Mouse (Mus musculus) c-Kit-negative CD71-positive TER-119-positive erythroid progenitor cells, embryonic 14.5 days (primary cell): ENCODE measurements around the gene Nhsl1.

Source experiments
- DNase-seq: peaks from one replicate; pipeline ENCODE4 v3.0.0-alpha.2; 2013; ENCODE audit warnings: low read depth, low spot score

Gene Nhsl1

DNA sequence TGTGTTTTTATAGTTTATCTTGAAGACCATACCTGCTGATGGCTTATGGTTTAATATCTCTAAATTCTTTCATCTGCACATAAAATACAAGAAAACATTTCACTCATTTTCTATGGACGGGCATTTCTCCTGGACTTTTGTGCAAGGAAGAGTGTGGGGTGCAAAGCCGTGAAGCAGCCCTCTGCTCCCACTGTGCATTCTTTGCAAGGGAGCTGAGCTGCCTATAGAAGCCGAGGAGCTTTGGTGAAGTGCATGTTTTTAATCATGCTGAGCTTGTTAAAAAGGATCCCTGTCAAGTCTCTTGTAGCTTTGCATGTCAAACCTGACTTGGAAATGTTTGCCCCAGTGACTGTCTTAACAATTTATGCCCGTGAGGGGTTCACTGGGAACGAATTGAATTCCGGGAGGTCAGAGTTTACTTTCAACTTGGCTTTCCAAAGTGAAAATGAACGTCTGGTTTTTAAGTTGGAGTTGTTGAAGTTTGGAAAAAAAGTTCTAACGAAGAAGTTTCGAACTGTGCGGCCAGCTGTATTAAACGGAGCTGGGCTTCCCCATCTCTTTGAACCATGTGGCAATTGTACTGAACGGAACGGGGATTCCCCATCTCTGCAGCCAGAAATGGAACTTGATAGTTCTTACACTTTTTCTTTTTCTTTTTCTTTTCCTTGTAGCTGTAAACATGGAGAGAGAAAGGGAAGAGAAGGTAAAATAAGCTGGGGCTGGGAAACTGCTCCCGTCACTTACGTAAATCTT is 22.8 kb downstream of the Nhsl1 start:
- no peak for DNase-seq

GRCm38 (mm10) chr10:18347231-18347630 is 28.4 kb downstream of the Nhsl1 start:
- DNase-seq: no peak

DNA sequence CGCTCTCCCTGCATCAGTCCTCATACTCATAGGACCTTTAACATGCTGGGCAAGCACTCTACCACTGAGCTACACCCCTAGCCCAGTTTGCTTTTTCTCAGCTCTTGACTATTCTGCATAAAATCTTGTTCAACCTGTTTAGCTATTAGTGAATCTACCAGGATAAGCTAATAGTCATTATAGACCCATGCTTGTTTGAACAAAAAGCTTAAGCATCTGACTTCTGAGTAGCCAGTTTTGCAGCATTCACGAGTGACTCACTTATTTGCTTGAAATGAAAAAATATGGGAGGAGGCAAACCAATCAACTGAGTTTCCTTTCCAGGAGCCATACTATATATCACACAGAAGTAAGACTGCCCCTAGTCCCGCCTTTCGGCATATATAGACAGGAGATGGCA is 32.0 kb downstream of the Nhsl1 start:
- no peak for DNase-seq

DNA sequence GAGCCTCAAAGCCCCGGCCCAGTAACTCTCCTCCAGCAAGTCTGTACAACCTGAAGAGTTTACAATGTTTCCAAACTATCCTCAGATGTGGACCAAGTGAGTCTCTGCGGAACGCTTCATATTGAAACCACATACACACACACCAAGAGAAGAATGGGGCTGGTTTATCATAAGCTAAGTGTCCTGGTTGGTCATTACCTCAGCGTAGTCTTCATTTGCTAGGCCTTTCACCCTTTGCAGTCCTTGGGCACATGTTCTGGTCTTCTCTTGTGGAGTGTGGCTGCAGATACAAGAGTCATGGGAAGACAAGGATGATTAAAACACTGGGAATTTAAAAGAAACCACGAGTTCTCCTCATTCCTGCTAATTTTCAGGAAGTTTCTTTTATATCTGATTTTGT is 34.2 kb downstream of the Nhsl1 start:
- no peak for DNase-seq

GRCm38 (mm10) chr10:18354103-18354502 is 35.3 kb downstream of the Nhsl1 start:
- no peak for DNase-seq

DNA sequence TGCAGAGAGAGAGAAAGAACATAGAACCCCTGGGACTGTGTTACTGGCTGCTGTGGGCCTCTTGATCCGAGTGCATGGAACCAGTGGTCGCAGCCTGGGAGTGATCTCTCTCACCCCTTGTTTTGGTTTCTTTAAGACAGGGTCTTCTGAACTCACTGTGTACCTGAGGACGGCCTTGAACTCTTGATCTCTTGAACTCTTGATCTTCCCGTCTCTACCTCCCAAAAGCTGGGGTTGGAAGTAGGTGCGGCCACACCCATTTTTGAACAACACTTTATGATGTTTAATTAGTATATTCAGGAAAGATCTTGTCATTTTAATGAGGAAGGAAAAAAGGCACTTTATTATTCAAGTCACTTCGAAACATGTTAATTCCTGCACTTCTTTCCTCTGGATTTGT is 37.7 kb downstream of the Nhsl1 start:
- no peak for DNase-seq

GRCm38 (mm10) chr10:18357212-18357611 is 38.4 kb downstream of the Nhsl1 start:
- DNase-seq: no peak

- no peak for DNase-seq
These were observed 39.7 kb downstream of the Nhsl1 start for GRCm38 (mm10) chr10:18358461-18358860.

DNA sequence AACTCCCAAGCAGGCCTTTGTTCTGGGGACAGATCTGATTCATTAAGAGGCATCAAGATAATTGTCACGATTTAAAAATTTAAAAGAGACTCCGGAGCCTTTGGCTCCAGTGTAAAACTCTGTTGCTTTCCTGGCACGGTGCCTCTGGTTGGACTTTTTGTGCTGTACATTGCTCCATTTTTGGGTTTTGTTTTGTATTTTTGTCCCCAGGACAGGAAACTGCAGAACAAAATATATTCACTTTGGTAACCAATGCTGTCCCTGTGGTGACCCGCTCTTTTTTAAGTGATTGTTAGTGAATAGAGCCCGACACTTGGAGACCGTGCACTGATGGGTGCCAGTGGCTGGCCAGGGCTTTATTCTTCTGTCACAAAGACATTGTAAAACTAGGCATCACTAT is 41.4 kb downstream of the Nhsl1 start:
- DNase-seq: no peak

DNA sequence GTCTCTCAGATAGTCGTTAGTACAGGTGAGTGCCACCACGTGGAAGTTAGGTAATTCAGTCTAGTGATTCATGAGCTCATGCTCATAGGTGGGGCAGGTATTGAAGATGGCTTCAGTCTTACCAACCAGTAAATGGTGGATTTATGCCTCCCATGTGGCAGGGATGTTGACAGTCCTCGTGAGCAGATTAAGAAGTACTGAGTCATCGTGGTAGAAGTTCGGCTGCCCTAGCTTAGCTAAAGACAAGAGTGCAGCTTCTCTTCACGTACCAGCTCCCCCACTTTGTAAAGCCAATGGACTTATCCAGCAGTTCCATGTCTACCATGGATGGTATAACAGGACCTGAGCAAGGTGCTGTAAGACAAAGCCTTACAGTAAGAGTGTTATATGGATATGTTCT is 46.6 kb downstream of the Nhsl1 start:
- no peak for DNase-seq

GRCm38 (mm10) chr10:18366697-18367096 is 47.9 kb downstream of the Nhsl1 start:
- DNase-seq: no peak

DNA sequence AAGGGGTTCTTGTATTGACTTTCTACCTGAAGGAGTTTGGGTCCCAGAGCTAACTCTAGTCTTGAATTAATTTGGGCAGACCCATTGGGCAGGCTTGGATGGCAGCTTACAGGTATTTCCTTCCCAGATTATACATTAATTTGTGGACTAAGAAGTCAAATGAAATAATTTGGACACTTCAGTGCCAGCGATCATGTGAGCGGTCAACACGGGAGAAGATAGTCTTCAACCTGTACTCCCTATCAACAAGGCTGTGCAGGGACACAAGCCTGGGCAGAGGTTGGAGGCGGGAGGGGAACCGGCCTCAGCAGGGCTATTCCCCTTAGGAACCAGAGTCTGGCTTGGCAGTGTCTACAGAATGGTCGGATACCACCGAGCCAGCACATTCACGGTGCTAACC is 49.3 kb downstream of the Nhsl1 start:
- no peak for DNase-seq

DNA sequence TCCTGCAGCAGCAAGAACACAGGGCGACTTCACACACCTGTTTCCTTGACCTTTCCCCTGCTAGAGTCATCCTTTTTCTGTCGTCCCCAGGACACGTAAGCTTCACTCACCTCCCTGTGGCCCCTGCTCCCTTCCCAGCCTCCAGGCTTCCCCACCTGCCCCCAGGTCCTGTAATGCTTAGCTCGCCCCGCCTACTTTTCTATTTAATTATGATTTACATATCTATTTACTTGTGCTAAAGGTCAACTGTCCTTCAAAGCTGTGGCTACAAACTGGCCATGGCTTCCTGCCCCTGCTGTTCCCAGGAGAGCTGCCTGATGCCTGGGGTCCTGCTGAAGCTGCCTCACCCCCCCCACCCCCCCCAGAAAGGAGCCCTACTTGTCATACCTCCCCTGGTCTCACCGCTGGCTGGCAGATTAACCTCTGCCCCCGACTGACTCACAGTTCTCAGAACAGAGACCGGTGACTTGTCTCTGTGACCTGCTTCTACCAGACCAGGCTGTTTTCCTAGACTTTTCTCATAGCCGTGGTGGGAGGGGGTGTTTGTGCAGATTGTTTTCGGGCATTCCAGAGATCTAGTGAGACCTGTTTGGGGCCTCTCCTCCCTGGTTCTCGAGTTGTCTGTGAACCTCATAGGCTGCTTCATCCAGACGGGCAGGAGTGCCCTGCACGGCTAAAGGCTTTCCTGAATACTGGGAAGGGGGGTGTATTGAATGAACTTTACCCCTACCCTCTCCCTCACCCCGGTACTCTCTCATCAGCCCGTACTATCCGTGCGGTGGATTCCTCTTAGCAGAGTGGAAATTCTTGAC is 51.9 kb downstream of the Nhsl1 start:
- DNase-seq: no peak

DNA sequence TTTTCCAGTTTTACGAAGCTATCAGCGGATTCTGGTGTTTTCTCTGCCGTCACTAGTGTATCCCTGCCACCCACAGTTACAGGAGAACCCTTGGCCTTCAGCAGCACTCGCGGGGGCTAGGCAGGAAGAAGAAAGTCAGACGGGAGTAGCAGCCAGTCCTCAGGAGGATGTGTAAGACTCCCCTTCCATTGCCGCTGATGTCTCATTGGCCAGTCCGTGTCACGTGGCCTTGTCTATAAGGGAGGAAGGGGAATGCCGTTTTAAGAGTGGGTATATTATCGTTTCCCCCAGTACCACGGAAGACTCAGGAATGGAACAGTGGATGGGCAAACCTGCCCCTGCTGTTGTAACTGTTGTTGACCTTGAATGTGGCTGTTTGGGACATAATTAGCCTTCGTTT is 53.1 kb downstream of the Nhsl1 start:
- DNase-seq: no peak

DNA sequence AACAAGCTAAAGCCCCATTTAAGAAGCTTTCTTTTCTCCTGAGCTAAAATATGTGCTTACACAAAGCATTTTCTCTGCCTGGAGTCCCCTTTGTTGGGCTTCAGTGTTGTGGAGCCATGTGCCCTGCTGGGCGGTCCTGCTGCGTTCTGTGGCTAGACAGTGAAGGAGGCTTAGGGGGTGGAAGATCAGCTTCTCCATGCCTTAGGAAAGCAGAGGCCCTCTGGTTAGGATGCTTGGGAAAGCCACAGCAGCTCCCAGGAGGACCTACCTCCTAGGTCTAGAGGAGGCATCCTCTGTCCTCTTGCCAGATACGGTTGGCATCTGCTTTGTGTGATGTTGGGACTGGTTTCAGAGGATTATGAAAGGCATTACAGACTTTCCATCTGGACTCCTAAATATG is 56.5 kb downstream of the Nhsl1 start:
- DNase-seq: no peak

- DNase-seq: no peak
These were observed 66.0 kb downstream of the Nhsl1 start for GRCm38 (mm10) chr10:18384766-18385165.

DNA sequence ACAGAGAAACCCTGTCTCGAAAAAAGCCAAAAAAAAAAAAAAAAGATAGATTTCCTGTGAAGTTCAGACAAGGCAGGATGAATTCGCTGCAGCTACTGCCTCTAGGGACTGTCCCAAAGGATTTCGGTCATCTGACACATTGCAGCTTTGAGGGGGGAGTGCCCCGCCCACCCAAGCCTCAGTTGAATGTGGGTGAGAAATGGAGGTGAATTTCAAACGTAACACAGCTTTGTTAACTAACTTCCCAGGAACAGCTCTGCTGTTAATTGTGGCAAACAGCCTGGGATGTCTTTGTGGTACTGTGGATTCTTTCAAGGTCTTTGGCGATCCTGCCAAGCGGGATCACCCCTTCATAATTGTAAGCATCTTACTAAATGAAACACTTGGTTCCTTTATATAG is 67.4 kb downstream of the Nhsl1 start:
- no peak for DNase-seq

GRCm38 (mm10) chr10:18388784-18389575 is 70.2 kb downstream of the Nhsl1 start:
- DNase-seq: no peak

DNA sequence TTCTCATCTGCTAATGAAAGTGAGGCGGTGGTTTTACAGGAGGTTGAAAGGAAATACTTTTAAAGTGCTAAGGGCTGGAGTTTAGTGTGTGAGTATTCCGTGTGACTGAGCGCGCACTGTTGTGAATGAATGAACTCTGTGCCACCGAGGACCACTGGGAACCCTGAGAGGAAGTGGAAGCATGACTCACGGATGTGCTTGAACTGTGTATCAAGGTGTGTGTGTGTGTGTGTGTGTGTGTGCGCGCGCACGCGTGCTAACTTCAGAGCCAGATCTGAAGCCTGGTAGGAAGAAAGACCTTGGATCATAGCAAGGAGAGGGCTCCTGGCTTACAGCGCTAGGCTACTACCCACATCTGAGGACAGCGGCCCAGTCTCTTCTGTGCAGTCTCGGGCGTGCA is 71.2 kb downstream of the Nhsl1 start:
- no peak for DNase-seq

- no peak for DNase-seq
These were observed 72.8 kb downstream of the Nhsl1 start for GRCm38 (mm10) chr10:18391608-18392007.

DNA sequence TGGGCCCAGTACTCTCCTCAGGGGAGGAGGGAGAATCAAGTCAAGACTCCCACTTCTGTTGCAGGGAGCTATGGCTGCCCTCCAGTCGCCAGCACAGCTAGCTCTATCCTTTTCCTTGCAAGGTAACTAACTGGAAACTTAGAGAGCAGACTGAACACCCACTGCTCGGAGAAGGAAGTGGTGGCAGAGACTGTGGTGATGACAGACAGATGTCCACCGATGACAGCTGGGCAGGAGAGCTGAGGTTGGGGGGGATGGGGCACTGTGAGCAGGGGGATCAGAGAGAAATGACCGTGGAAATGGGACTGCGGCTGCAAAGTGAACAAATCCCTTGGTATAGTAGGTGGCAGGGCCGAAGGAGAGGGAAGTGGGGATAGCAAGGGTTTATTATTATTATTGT is 73.5 kb downstream of the Nhsl1 start:
- DNase-seq: no peak

DNA sequence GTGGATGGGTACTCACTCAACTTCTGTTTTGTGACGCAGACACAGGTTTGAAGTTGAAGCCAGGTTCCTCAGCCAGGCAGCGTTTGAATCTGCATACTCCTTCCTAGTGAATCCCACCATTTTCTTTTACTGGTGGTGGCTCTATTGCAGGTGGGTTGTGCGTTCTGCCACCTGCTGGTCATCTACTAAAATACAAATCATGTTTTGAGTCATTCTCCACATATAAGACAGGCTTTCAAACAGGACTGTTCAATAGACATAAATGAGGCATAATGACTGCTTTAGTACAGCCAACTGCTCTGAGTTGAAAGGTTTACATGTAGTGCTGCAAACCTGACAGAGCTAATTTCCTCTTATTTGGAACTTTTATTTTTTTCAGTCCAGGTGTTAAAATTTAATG is 75.0 kb downstream of the Nhsl1 start:
- no peak for DNase-seq
